Mouse (Mus musculus): ENCODE measurements around the gene Lrtm2.
"Not testable (repeated sequence)": the region's sequence is repeated elsewhere in the genome, so short reads cannot be mapped to it uniquely, and the experiment has no call there.

DNA sequence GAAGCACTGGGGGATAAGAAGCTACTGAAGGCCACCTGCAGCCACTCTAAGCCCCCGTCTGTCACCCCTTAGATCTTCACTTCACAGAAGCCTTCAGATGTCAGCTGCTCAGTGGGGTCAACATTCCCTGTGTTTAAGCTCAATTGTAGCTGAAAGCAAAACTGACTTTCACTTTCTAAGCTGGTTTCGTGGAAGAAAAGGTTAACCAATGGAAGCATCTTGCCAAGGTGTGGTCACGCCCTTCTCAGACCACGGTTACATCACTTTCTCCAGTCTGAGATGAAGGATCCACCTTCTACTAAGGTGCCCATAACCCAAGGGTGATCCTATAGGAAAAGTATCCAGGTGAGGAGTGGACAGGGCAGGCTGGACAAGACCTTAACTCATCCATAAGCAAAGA is 36.2 kb upstream of the Lrtm2 start:
- TF ChIP-seq CTCF (IDR thresholded peaks at IDR 0.05; ENCODE audit: borderline replicate concordance, insufficient read depth, low read length); POLR2A (IDR thresholded peaks at IDR 0.05; ENCODE audit: low read depth, low read length): not testable (repeated sequence)
